Mouse (Mus musculus) left cerebral cortex, adult 2 months (tissue): ENCODE results near the gene Olfr1199. TPM values are rescaled to one million over a fixed set of nuclear protein-coding genes. Genes with fewer than 3 reads are reported as not detected.

Source experiments
- DNase-seq, 2 experiments: peaks; one replicate each; pipeline ENCODE4 v3.0.0; 2021 to 2022; ENCODE audit warnings: low spot score in 2 of 2, mixed read lengths in 1 of 2; ENCODE audit errors: extremely low spot score in 1 of 2
- H3K27ac ChIP-seq: fragments of 200-600 bp; 2 replicates; pipeline ENCODE4 v1.8.1; 2022
- H3K4me3 ChIP-seq: fragments of 200-600 bp; 2 replicates; pipeline ENCODE4 v1.8.1; 2022
- CTCF ChIP-seq: fragments of 200-600 bp; IDR thresholded peaks from 2 replicates; pipeline ENCODE4 v1.8.1; 2022; ENCODE audit warnings: antibody characterized with exemption, mild to moderate bottlenecking, moderate library complexity
- intact Hi-C: fragments of 180-260 bp; cut with DNase I; formaldehyde crosslinking; loops from one replicate; pipeline ENCODE4 v1.15.1; 2025
- long read RNA-seq, 2 experiments: library from polyadenylated mRNA; stranded (forward); transcript quantifications; one replicate each; pipeline ENCODE4 v2.0.0; 2021; ENCODE audit warnings: borderline mapping rate in 2 of 2
- total RNA-seq, 2 experiments: library from RNA; stranded (reverse); gene quantifications; 2 replicates each; pipeline ENCODE4 v1.2.3; 2021

Olfr1199 gene
- total RNA-seq = not detected
- long read RNA-seq, experiment 1 = 0 reads
- long read RNA-seq, experiment 2 = 0 reads

- intact Hi-C loops = no loop called here
- no peak for DNase-seq
- Histone ChIP-seq H3K27ac (no peak within 1 kb of the TSS), H3K4me3 (no peak within 1 kb of the TSS)
- TF ChIP-seq CTCF = no peak
These were observed at the start of gene Olfr1199 for GRCm38 (mm10) chr2:88760369-88760768. Olfr1199 (minus strand) TSS chr2:88760469.

GRCm38 (mm10) chr2:88792736-88793135 is 32.5 kb upstream of the Olfr1199 start, which contains the start of gene Olfr1201:
Olfr1201 (plus strand) TSS chr2:88793036.
- Histone ChIP-seq H3K4me3 (no peak within 1 kb of the TSS), H3K27ac (no peak within 1 kb of the TSS)
- no peak for TF ChIP-seq CTCF
- intact Hi-C loops = no loop called here
- no peak for DNase-seq

GRCm38 (mm10) chr2:88770388-88770787 is 10.1 kb upstream of the Olfr1199 start, which contains the start of gene Olfr1200:
Olfr1200 (minus strand) TSS chr2:88770488.
- no peak within 1 kb of the TSS for H3K27ac ChIP-seq
- no peak within 1 kb of the TSS for H3K4me3 ChIP-seq
- no peak for DNase-seq
- intact Hi-C loops = no loop called here
- TF ChIP-seq CTCF = no peak

GRCm38 (mm10) chr2:88751270-88751669 is 9.0 kb downstream of the Olfr1199 start, which contains the start of gene Olfr1198:
Olfr1198 (minus strand) TSS chr2:88751370.
- no peak for TF ChIP-seq CTCF
- DNase-seq = no peak

GRCm38 (mm10) chr2:88743379-88743778 is 16.9 kb downstream of the Olfr1199 start:
- Histone ChIP-seq H3K4me3 (no peak overlapping the region), H3K27ac (no peak overlapping the region)
- intact Hi-C loops = no loop called here
- no peak for TF ChIP-seq CTCF
- DNase-seq = no peak

More at GRCm38 (mm10) chr2:88751270-88751669, 9.0 kb downstream of the Olfr1199 start, which contains the start of gene Olfr1198:
- no peak within 1 kb of the TSS for H3K27ac ChIP-seq
- intact Hi-C loops = no loop called here
- no peak within 1 kb of the TSS for H3K4me3 ChIP-seq

- no peak for DNase-seq
- Histone ChIP-seq H3K4me3 (no peak within 1 kb of the TSS), H3K27ac (no peak within 1 kb of the TSS)
- intact Hi-C loops = no loop called here
- TF ChIP-seq CTCF = no peak
These were observed 28.0 kb downstream of the Olfr1199 start, which contains the start of gene Olfr1197 for GRCm38 (mm10) chr2:88732266-88732665. Olfr1197 (minus strand) TSS chr2:88732366.

- no peak within 1 kb of the TSS for H3K27ac ChIP-seq
- no peak for DNase-seq
- TF ChIP-seq CTCF = no peak
- intact Hi-C loops = no loop called here
- H3K4me3 ChIP-seq = no peak within 1 kb of the TSS
These were observed 55.8 kb downstream of the Olfr1199 start, which contains the start of gene Olfr1196 for GRCm38 (mm10) chr2:88704497-88704896. Olfr1196 (minus strand) TSS chr2:88704597.

Other genes with a start within 250 kb of the Olfr1199 start
- not detected for gene Olfr1186, start 241.9 kb downstream of the Olfr1199 start, total RNA-seq
- not detected for gene Olfr1188, start 203.5 kb downstream of the Olfr1199 start, total RNA-seq
- not detected for gene Olfr1189, start 174.0 kb downstream of the Olfr1199 start, total RNA-seq
- gene Olfr1191-ps1, start 119.9 kb downstream of the Olfr1199 start, total RNA-seq = under 1 TPM in 1 of 2 experiments, not detected in 1; 0.05 TPM
- not detected for gene Olfr1192-ps1, start 112.0 kb downstream of the Olfr1199 start, total RNA-seq
- gene Olfr1193, start 84.8 kb downstream of the Olfr1199 start, total RNA-seq = not detected
- not detected for gene Olfr1195, start 71.3 kb downstream of the Olfr1199 start, total RNA-seq
- gene Olfr1196, start 55.9 kb downstream of the Olfr1199 start, total RNA-seq = not detected
- gene Olfr1197, start 28.1 kb downstream of the Olfr1199 start, total RNA-seq = not detected
- gene Olfr1198, start 9.1 kb downstream of the Olfr1199 start, total RNA-seq = not detected
- not detected for gene Olfr1200, start 10.0 kb upstream of the Olfr1199 start, total RNA-seq
- not detected for gene Olfr1201, start 32.6 kb upstream of the Olfr1199 start, total RNA-seq
- gene Olfr1202, start 54.0 kb upstream of the Olfr1199 start, total RNA-seq = not detected
- not detected for gene Olfr1205, start 69.3 kb upstream of the Olfr1199 start, total RNA-seq
- not detected for gene Olfr1204, start 88.8 kb upstream of the Olfr1199 start, total RNA-seq
- gene Olfr1206, start 102.8 kb upstream of the Olfr1199 start, total RNA-seq = not detected
- not detected for gene Olfr1208, start 141.8 kb upstream of the Olfr1199 start, total RNA-seq
- gene Olfr1209, start 154.7 kb upstream of the Olfr1199 start, total RNA-seq = not detected
- not detected for gene Olfr1211, start 177.6 kb upstream of the Olfr1199 start, total RNA-seq
- gene Olfr1212, start 193.5 kb upstream of the Olfr1199 start, total RNA-seq = not detected
- gene Gm13762, start 219.8 kb upstream of the Olfr1199 start, total RNA-seq = not detected
- not detected for gene Olfr1214, start 232.2 kb upstream of the Olfr1199 start, total RNA-seq
- gene Olfr1215, start 246.5 kb upstream of the Olfr1199 start, total RNA-seq = not detected